Mouse (Mus musculus): ENCODE data around the gene Zdhhc7. TPM values are rescaled to one million over a fixed set of nuclear protein-coding genes. Genes with fewer than 3 reads are reported as not detected.

Gene Zdhhc7
- polyA plus RNA-seq, 1 experiment from 2014 or later = 30.3 TPM

- no peak for DNase-seq (ENCODE audit: low spot score)
- Histone ChIP-seq H3K4me3 (replicated peaks; ENCODE audit: low read depth, low read length) (no peak overlapping the region), H3K4me2 (ENCODE audit: low read length) (no peak overlapping the region), H3K27me3 (ENCODE audit: insufficient read depth, low read length) (no peaks in the 10 kb centered on the region), H3K4me1 (replicated peaks; ENCODE audit: insufficient read depth, low read length) (no peaks in the 10 kb centered on the region), H3K9ac (ENCODE audit: low read depth, low read length) (no peak overlapping the region), H3K36me3 (ENCODE audit: insufficient read depth, low read length) (no peaks in the 10 kb centered on the region), H3K27ac (no peak overlapping the region), H3K9me3 (replicated peaks; ENCODE audit: low read length) (no peaks in the 10 kb centered on the region)
- no peak for ATAC-seq (replicated peaks; ENCODE audit: low FRiP score, low read depth)
- no peak for TF ChIP-seq CTCF (IDR thresholded peaks at IDR 0.05; ENCODE audit: low read depth)
- 91% methylated on average over 5 of the region's 5 CpGs for WGBS
These were observed 68.6 kb downstream of the Zdhhc7 start for GRCm38 (mm10) chr8:120032549-120033208.

Other genes starting within 250 kb of the Zdhhc7 start
- gene Klhl36, start 239.2 kb downstream of the Zdhhc7 start, polyA plus RNA-seq (2015; fragmentation: Nextera tagmentation; extraction: Ambion mirVana) = 22.1 and 22.5 TPM in 2 replicates
- gene Usp10, start 191.1 kb downstream of the Zdhhc7 start, polyA plus RNA-seq (2015; fragmentation: Nextera tagmentation; extraction: Ambion mirVana) = 93.5 and 97.5 TPM in 2 replicates
- gene Gm20388, start 190.6 kb downstream of the Zdhhc7 start, polyA plus RNA-seq (2015; fragmentation: Nextera tagmentation; extraction: Ambion mirVana) = not detected in 2 replicates
- gene Crispld2, start 109.0 kb downstream of the Zdhhc7 start, polyA plus RNA-seq (2015; fragmentation: Nextera tagmentation; extraction: Ambion mirVana) = 12.2 and 12.7 TPM in 2 replicates
- gene 6430548M08Rik, start 12.7 kb upstream of the Zdhhc7 start, polyA plus RNA-seq (2015; fragmentation: Nextera tagmentation; extraction: Ambion mirVana) = 5.4 and 6.9 TPM in 2 replicates
- not detected in 2 replicates for gene Fam92b, start 76.0 kb upstream of the Zdhhc7 start, polyA plus RNA-seq (2015; fragmentation: Nextera tagmentation; extraction: Ambion mirVana)
- 5.9 and 8.4 TPM in 2 replicates for gene Gse1, start 127.0 kb upstream of the Zdhhc7 start, polyA plus RNA-seq (2015; fragmentation: Nextera tagmentation; extraction: Ambion mirVana)

Measured in kidney, postnatal 0 days (tissue).